Mouse (Mus musculus) liver, embryonic 16.5 days (tissue): ENCODE measurements around the gene Eno3. TPM values are rescaled to one million over a fixed set of nuclear protein-coding genes. Genes with fewer than 3 reads are reported as not detected.

Experiments
- ATAC-seq: fragments of 200-750 bp; cut with Nextera tagmentation; 2 replicates; pipeline ENCODE4 v1.8.0; 2017; ENCODE audit warnings: low read depth, mild to moderate bottlenecking, moderate number of reproducible peaks, moderate library complexity
- H3K27ac ChIP-seq: fragments of 300-500 bp; sonication (generic); 2 replicates; pipeline ENCODE4 v1.5.1; 2014; ENCODE audit warnings: mild to moderate bottlenecking, low read length
- H3K27me3 ChIP-seq: fragments of 300-500 bp; sonication (generic); 2 replicates; pipeline ENCODE4 v1.6.1; 2014; ENCODE audit warnings: low read depth, low read length, mixed read lengths; ENCODE audit not compliant: control insufficient read depth, insufficient read depth
- H3K36me3 ChIP-seq: fragments of 300-500 bp; sonication (generic); 2 replicates; pipeline ENCODE4 v1.6.1; 2014; ENCODE audit warnings: mild to moderate bottlenecking; ENCODE audit not compliant: control insufficient read depth, insufficient read depth
- H3K4me1 ChIP-seq: fragments of 300-500 bp; sonication (generic); 2 replicates; pipeline ENCODE4 v1.6.1; 2014; ENCODE audit warnings: low read depth, low read length, mixed read lengths; ENCODE audit not compliant: control insufficient read depth
- H3K4me2 ChIP-seq: fragments of 300-500 bp; sonication (generic); 2 replicates; pipeline ENCODE4 v1.6.1; 2014; ENCODE audit warnings: low read depth, low read length, mixed read lengths
- H3K4me3 ChIP-seq: fragments of 300-500 bp; sonication (generic); 2 replicates; pipeline ENCODE4 v1.5.1; 2014; ENCODE audit warnings: low read depth, mild to moderate bottlenecking, low read length
- H3K9ac ChIP-seq: fragments of 300-500 bp; sonication (generic); 2 replicates; pipeline ENCODE4 v1.6.1; 2014; ENCODE audit warnings: low read depth, low read length
- H3K9me3 ChIP-seq: fragments of 300-500 bp; sonication (generic); replicated peaks from 2 replicates; pipeline ENCODE4 v1.6.1; 2016; ENCODE audit warnings: low read length; ENCODE audit not compliant: control insufficient read depth
- WGBS: fragments of 180-500 bp; shearing (Covaris S2); extraction: QIAGEN DNeasy Blood & Tissue Kit; methylation state at CpG from one replicate; pipeline ENCODE4 v1.1.7; 2014; ENCODE audit not compliant: insufficient replicate concordance; 5-methylcytosine and 5-hydroxymethylcytosine counted together
- polyA plus RNA-seq: library from polyadenylated mRNA; unstranded; fragments of >200 nt; fragmentation: Nextera tagmentation; extraction: Ambion mirVana; gene quantifications from 2 replicates; pipeline ENCODE4 v1.2.1, GENCODE M21; 2015

The Eno3 gene
- polyA plus RNA-seq, 1 experiment from 2014 or later, result 22.1 TPM

- Histone ChIP-seq H3K9ac (peak within 1 kb of the TSS; percentile 96), H3K4me1 (peaks cover 54% of the 10 kb centered on the region), H3K27me3 (no peaks in the 10 kb centered on the region), H3K9me3 (no peaks in the 10 kb centered on the region), H3K4me2 (peak within 1 kb of the TSS; percentile 93), H3K27ac (peak within 1 kb of the TSS; percentile 99), H3K36me3 (peaks cover 44% of the 10 kb centered on the region), H3K4me3 (peak within 1 kb of the TSS; percentile 97)
- ATAC-seq, result peak; percentile 85
- under 1% methylated on average over 63 of the region's 63 CpGs for WGBS
Observed at GRCm38 (mm10) chr11:70646691-70647650, 10.0 kb upstream of the Eno3 start, which contains the start of the genes Rnf167 and Slc25a11. Gene Rnf167, plus strand, starts transcription at chr11:70647235. Gene Slc25a11, minus strand, starts transcription at chr11:70647479.

DNA sequence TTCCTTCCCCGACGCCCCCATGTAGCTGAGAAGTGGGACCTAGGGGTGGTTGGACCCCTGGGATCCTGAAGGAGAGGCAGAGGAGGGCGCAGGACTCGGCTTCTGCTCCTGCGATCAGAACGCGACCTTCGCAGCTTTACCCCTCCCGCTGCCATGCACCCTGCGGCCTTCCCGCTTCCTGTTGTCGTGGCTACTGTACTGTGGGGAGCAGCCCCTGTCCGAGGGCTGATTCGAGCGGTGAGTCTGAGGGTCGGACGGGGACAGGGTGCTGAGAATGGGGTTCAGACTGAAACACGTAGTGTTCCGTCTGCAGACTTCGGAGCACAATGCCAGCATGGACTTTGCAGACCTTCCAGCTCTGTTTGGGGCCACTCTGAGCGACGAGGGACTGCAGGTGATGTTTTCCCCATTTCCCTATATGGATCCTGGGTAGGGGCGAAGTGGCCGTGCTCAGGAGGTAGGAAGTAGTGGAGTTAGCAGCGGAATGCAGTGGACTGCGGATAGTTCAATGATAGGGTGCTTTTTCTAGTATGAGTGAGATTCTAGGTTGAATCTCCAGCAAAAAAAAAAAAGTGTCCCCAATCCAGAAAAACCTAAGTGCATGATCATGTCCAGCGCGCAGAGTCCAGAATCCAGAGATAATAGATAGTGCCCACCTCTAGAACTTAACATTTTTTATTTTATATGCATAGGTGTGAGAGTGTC, 9.1 kb upstream of the Eno3 start:
- no peaks in the 10 kb centered on the region for H3K27me3 ChIP-seq
- H3K9me3 ChIP-seq, result no peaks in the 10 kb centered on the region
- H3K4me3 ChIP-seq, result peak overlapping the region; percentile 97
- ATAC-seq, result peak; percentile 11; the same call in 1 of the 2 replicates
- H3K36me3 ChIP-seq, result peaks cover 52% of the 10 kb centered on the region
- peak overlapping the region; percentile 96 for H3K9ac ChIP-seq
- peaks cover 63% of the 10 kb centered on the region for H3K4me1 ChIP-seq
- WGBS, result 2% methylated on average over 28 of the region's 28 CpGs
- peak overlapping the region; percentile 79 for H3K4me2 ChIP-seq
- H3K27ac ChIP-seq, result peak overlapping the region; percentile 99

- H3K9ac ChIP-seq, result peak overlapping the region; percentile 96
- H3K4me3 ChIP-seq, result peak overlapping the region; percentile 97
- H3K27ac ChIP-seq, result peak overlapping the region; percentile 99
- H3K27me3 ChIP-seq, result no peaks in the 10 kb centered on the region
- ATAC-seq, result no peak
- peaks cover 65% of the 10 kb centered on the region for H3K4me1 ChIP-seq
- 20% methylated on average over 4 of the region's 4 CpGs for WGBS
- peaks cover 52% of the 10 kb centered on the region for H3K36me3 ChIP-seq
- peak overlapping the region; percentile 79 for H3K4me2 ChIP-seq
- H3K9me3 ChIP-seq, result no peaks in the 10 kb centered on the region
Observed at GRCm38 (mm10) chr11:70648512-70648911, 8.5 kb upstream of the Eno3 start.

DNA sequence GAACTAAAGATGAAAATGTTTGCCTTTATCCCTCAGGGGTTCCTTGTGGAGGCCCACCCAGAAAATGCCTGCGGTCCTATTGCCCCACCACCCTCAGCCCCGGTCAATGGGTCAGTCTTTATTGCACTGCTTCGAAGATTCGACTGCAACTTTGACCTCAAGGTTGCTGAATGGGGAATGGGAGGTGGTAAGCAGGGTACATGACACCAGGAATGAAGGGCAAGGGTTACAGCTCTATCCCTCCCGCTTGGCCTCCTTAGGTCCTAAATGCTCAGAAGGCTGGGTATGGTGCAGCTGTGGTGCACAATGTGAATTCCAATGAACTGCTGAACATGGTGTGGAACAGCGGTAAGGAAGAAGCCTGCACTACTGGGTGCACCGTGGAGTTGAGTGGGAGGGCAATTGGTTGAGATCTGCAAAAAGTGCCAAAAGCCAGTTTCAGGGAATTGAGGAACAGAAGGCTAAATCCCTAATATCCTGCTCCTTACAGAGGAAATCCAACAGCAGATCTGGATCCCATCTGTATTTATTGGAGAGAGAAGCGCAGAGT, 7.7 kb upstream of the Eno3 start:
- H3K27me3 ChIP-seq, result no peaks in the 10 kb centered on the region
- H3K9me3 ChIP-seq, result no peaks in the 10 kb centered on the region
- peak overlapping the region; percentile 79 for H3K4me2 ChIP-seq
- H3K4me3 ChIP-seq, result peak overlapping the region; percentile 97
- H3K4me1 ChIP-seq, result peaks cover 65% of the 10 kb centered on the region
- no peak for ATAC-seq
- H3K27ac ChIP-seq, result peak overlapping the region; percentile 99
- WGBS, result 70% methylated on average over 8 of the region's 8 CpGs
- peaks cover 48% of the 10 kb centered on the region for H3K36me3 ChIP-seq
- H3K9ac ChIP-seq, result peak overlapping the region; percentile 96

DNA sequence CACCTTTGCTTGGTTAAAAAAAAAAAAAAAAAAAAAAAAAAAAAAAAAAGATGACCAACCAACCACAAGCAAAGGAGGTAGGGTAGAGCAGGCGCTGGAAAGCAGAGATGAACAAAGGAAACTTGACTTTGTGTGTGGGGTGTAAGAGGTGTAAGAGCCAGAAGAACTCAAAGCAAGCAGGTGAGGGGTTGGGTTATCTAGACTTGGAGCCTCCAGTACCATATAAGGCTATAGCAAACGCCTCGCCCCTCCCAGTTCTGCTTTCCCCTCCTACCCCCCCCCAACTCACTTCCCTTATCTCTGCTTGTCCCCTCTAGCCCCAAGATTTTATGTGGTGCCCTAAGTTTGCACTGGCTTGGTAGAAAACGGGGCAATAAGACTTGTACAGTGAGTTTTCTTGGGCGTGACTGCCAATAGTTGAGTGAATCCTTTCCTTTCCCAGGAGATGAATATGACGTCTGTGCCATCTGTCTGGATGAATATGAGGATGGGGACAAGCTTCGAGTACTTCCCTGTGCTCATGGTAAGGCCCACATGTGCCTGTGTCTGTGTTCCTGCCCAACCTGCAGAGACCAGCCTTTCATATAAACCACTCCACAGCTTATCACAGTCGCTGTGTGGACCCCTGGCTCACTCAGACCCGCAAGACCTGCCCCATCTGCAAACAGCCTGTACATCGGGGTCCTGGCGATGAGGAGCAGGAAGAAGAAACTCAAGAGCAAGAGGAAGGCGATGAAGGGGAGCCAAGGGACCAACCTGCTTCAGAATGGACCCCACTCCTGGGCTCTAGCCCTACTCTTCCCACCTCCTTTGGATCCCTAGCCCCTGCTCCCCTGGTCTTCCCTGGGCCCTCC, 6.5 kb upstream of the Eno3 start:
- H3K36me3 ChIP-seq, result peaks cover 39% of the 10 kb centered on the region
- peak overlapping the region; percentile 99 for H3K4me3 ChIP-seq
- no peaks in the 10 kb centered on the region for H3K9me3 ChIP-seq
- H3K4me2 ChIP-seq, result peak overlapping the region; percentile 92
- WGBS, result 35% methylated on average over 12 of the region's 12 CpGs
- peak overlapping the region; percentile 99 for H3K27ac ChIP-seq
- H3K4me1 ChIP-seq, result peaks cover 66% of the 10 kb centered on the region
- no peaks in the 10 kb centered on the region for H3K27me3 ChIP-seq
- no peak for ATAC-seq
- peak overlapping the region; percentile 38 for H3K9ac ChIP-seq

DNA sequence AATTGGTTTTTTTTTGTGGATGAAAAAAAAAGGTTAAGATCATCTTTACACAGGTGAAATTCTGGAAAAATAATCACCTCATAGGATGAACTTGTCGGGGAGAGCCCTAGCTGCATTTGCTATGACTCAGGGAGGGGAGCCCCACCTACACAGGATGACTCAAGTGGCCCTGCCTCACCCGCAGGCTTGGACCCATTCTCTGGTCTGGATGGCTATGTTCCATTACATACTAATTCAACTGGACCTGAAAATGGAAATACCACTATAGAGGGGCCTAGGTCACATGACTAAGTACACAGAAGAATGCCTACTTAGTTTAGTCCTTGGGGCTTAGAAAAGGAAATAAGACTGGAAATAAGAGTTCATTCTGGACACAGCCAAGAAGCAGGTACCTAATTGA, 5.6 kb upstream of the Eno3 start:
- Histone ChIP-seq H3K27me3 (peaks cover 2% of the 10 kb centered on the region; the same call in 1 of the 2 replicates), H3K4me1 (peaks cover 66% of the 10 kb centered on the region), H3K9me3 (no peaks in the 10 kb centered on the region), H3K36me3 (peaks cover 39% of the 10 kb centered on the region), H3K9ac (peak overlapping the region; percentile 33), H3K4me3 (peak overlapping the region; percentile 99), H3K4me2 (peak overlapping the region; percentile 92), H3K27ac (peak overlapping the region; percentile 99)
- 27% methylated on average over 2 of the region's 2 CpGs for WGBS
- no peak for ATAC-seq

DNA sequence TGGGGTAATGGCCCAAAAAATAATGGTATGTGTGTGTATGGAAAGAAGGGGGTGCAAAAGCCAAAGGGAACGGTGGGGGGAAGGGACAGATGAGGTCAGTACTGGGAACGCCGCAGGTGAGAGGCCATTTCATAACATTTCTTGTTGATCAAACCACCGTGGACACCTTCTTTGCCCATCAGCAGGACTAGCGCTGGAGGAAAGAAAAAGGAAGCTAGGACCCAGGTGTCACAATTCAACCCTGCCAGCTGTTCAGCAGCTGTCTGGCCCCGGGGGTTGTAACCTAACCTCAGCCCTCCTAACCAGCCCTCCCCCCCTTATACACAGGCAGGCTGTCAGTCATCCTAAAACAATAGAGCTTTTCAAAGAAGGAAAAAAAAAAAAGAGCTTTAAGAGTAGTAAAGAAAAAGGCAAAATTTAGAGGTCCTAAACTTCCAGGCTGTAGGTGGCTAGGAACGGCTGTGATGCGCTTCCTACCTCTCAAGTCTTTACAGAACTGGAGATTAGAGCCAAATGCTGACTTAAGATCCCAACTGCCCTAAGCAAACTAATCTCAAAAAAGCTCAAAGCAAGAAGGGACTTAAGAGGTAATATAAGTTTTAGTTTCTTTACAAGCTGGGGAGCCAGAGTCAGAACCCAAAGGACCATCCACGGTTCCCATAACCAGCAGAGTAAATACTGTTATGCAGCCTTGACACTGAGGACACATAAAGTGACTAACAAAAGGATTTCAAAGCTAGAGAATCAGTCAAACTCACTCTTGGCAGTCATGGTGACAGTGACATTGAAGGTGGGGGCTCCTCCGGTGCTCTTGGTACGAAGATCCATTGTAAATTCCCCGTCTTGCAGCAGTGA, 4.7 kb upstream of the Eno3 start:
- no peak for ATAC-seq
- H3K9ac ChIP-seq, result peak overlapping the region; percentile 100
- peak overlapping the region; percentile 92 for H3K4me2 ChIP-seq
- H3K4me3 ChIP-seq, result peak overlapping the region; percentile 99
- peaks cover 69% of the 10 kb centered on the region for H3K4me1 ChIP-seq
- 29% methylated on average over 12 of the region's 12 CpGs for WGBS
- H3K36me3 ChIP-seq, result peaks cover 39% of the 10 kb centered on the region
- no peaks in the 10 kb centered on the region for H3K9me3 ChIP-seq
- peak overlapping the region; percentile 99 for H3K27ac ChIP-seq
- peaks cover 2% of the 10 kb centered on the region; the same call in 1 of the 2 replicates for H3K27me3 ChIP-seq
